Mouse (Mus musculus) kidney, postnatal 4 days (tissue): ENCODE measurements around the gene Olfr1414.
"Not testable (repeated sequence)": the region's sequence is repeated elsewhere in the genome, so short reads cannot be mapped to it uniquely, and the experiment has no call there.

Experiments
- DNase-seq, 2 experiments: peaks; one replicate each; pipeline ENCODE4 v3.0.0; 2021; ENCODE audit warnings: mixed read lengths in 2 of 2

Olfr1414 gene

GRCm38 (mm10) chr1:92518561-92518960, at the start of gene Olfr1414:
Gene Olfr1414, minus strand, starts transcription at chr1:92518661.
- DNase-seq: no peak

- no peak for DNase-seq
These were observed 27.5 kb upstream of the Olfr1414 start for GRCm38 (mm10) chr1:92545929-92546328.

- no peak for DNase-seq
These were observed 20.6 kb upstream of the Olfr1414 start for GRCm38 (mm10) chr1:92539071-92539470.

- DNase-seq: no peak
These were observed 18.5 kb upstream of the Olfr1414 start for GRCm38 (mm10) chr1:92536972-92537371.

GRCm38 (mm10) chr1:92523764-92524163, 5.3 kb upstream of the Olfr1414 start:
- DNase-seq: no peak

- DNase-seq: peak; percentile 68 to 69
These were observed 2.9 kb upstream of the Olfr1414 start for GRCm38 (mm10) chr1:92521376-92521775.

- DNase-seq: no peak
These were observed 585 bp upstream of the Olfr1414 start for GRCm38 (mm10) chr1:92519046-92519445.

- DNase-seq: no peak
These were observed 3.1 kb downstream of the Olfr1414 start for GRCm38 (mm10) chr1:92515390-92515789.

GRCm38 (mm10) chr1:92511646-92512045, 6.8 kb downstream of the Olfr1414 start:
- not testable (repeated sequence) for DNase-seq

- DNase-seq: no peak
These were observed 22.5 kb downstream of the Olfr1414 start, which contains the start of gene Olfr1415 for GRCm38 (mm10) chr1:92496001-92496400. Gene Olfr1415, minus strand, starts transcription at chr1:92496101.

GRCm38 (mm10) chr1:92485013-92485412, 33.4 kb downstream of the Olfr1414 start, which contains the start of gene Olfr1416:
Gene Olfr1416, minus strand, starts transcription at chr1:92485113.
- DNase-seq: no peak

GRCm38 (mm10) chr1:92474066-92474578, 44.3 kb downstream of the Olfr1414 start:
- no peak for DNase-seq

GRCm38 (mm10) chr1:92473165-92474041, 45.1 kb downstream of the Olfr1414 start, which contains the start of gene Ndufa10:
Gene Ndufa10, minus strand, starts transcription at chr1:92473860.
- DNase-seq: peak; percentile 97 to 98

- no peak for DNase-seq
These were observed 49.6 kb downstream of the Olfr1414 start for GRCm38 (mm10) chr1:92468891-92469290.

GRCm38 (mm10) chr1:92458416-92458815, 60.0 kb downstream of the Olfr1414 start:
- no peak for DNase-seq

GRCm38 (mm10) chr1:92457758-92458157, 60.7 kb downstream of the Olfr1414 start:
- no peak for DNase-seq
